Mouse (Mus musculus) liver, embryonic 14.5 days (tissue): ENCODE results near the gene Mcat.

Experiments used
- CTCF ChIP-seq: IDR thresholded peaks from 2 replicates; pipeline ENCODE4 v1.5.1; 2016; ENCODE audit warnings: antibody characterized with exemption, low read depth, control low read depth
- EP300 ChIP-seq: IDR thresholded peaks from 2 replicates; pipeline ENCODE4 v1.6.1; 2016; ENCODE audit warnings: antibody characterized with exemption, low read depth

DNA sequence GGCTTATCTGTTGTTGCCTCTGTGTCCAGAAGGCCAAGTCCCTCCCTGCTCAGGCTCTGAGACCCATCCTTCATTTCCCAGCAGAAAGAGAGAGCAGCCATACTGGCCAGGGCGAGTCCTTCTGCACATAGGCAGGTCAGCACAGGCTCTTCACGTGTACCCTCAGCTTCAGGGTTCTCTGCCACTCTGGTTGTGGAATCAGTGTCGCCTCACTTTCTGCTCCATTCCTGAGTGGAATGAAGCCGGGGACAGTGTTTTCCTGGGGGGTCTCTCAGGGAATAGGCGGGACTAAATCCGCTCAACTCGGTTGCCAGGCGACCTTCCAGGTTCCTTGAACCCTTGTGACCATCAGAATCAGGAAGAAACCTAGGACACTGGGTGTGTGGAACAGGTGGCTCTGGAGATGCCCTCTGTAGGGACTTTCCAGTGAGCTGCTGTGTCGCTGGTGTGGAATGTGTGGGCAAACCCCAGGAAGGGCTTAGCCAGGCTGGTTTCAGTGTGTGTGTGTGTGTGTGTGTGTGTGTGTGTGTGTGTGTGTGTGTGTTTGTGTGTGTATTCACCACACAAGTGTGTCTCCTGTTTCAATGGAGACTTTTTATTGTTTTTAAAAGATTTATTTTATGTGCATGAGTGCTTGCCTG lies 21.8 kb downstream of the Mcat start:
- TF ChIP-seq CTCF: no peak
- TF ChIP-seq EP300: no peak
